Mouse (Mus musculus) midbrain, embryonic 13.5 days (tissue): ENCODE measurements around the gene Crabp2. TPM values are rescaled to one million over a fixed set of nuclear protein-coding genes. Genes with fewer than 3 reads are reported as not detected.

Experiments
- ATAC-seq: fragments of 200-750 bp; cut with Nextera tagmentation; 2 replicates; pipeline ENCODE4 v1.8.0; 2017; ENCODE audit warnings: mild to moderate bottlenecking, moderate TSS enrichment, moderate library complexity
- H3K27ac ChIP-seq: fragments of 300-500 bp; sonication (generic); 2 replicates; pipeline ENCODE4 v1.5.1; 2015; ENCODE audit warnings: inconsistent platforms, mild to moderate bottlenecking, moderate library complexity
- H3K27me3 ChIP-seq: fragments of 300-500 bp; sonication (generic); 2 replicates; pipeline ENCODE4 v1.6.1; 2015; ENCODE audit warnings: mild to moderate bottlenecking, inconsistent platforms
- H3K36me3 ChIP-seq: fragments of 300-500 bp; sonication (generic); 2 replicates; pipeline ENCODE4 v1.6.1; 2015; ENCODE audit warnings: mild to moderate bottlenecking, inconsistent platforms
- H3K4me1 ChIP-seq: fragments of 300-500 bp; sonication (generic); replicated peaks from 2 replicates; pipeline ENCODE4 v1.6.1; 2015; ENCODE audit warnings: inconsistent platforms
- H3K4me2 ChIP-seq: fragments of 300-500 bp; sonication (generic); replicated peaks from 2 replicates; pipeline ENCODE4 v1.6.1; 2015; ENCODE audit warnings: moderate library complexity, mild to moderate bottlenecking, inconsistent platforms
- H3K4me3 ChIP-seq: fragments of 300-500 bp; sonication (generic); replicated peaks from 2 replicates; pipeline ENCODE4 v1.5.1; 2015; ENCODE audit warnings: mild to moderate bottlenecking, inconsistent platforms
- H3K9ac ChIP-seq: fragments of 300-500 bp; sonication (generic); replicated peaks from 2 replicates; pipeline ENCODE4 v1.6.1; 2015; ENCODE audit warnings: mild to moderate bottlenecking, inconsistent platforms
- H3K9me3 ChIP-seq: fragments of 300-500 bp; sonication (generic); 2 replicates; pipeline ENCODE4 v1.6.1; 2016; ENCODE audit warnings: mild to moderate bottlenecking, inconsistent platforms
- WGBS: fragments of 180-500 bp; shearing (Covaris S2); methylation state at CpG from one replicate; pipeline ENCODE4 v1.1.7; 2015; 5-methylcytosine and 5-hydroxymethylcytosine counted together
- polyA plus RNA-seq: library from polyadenylated mRNA; unstranded; fragments of >200 nt; fragmentation: Nextera tagmentation; extraction: Ambion mirVana; gene quantifications from 2 replicates; pipeline ENCODE4 v1.2.1, GENCODE M21; 2015

Gene Crabp2
- polyA plus RNA-seq, 1 experiment from 2014 or later, result 129 TPM

DNA sequence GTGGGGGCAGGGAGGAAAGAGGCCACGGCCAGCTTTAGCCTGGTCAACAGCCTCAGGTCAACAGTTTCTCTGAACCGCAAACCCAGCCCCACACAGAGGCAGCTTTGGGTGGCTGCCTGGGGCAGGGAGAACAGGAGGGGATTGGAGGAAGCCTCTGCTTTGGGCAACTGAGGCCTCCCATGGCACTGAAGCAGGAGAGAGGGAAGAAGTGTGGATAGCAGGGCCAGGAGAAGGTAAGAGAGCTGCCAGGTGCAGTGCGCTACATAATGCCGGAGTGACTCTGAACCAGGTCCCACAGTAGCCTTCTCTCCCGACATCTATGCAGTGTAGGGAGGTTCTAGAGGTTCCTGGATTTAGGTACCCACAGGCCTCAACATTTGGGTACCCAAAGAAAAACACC lies 32.3 kb downstream of the Crabp2 start:
- Histone ChIP-seq H3K4me2 (no peak overlapping the region), H3K9ac (no peak overlapping the region), H3K27ac (peak overlapping the region; percentile 61), H3K9me3 (no peaks in the 10 kb centered on the region), H3K4me1 (peaks cover 64% of the 10 kb centered on the region), H3K4me3 (no peak overlapping the region), H3K27me3 (no peaks in the 10 kb centered on the region), H3K36me3 (peaks cover 23% of the 10 kb centered on the region)
- ATAC-seq, result no peak
- WGBS, result 57% methylated on average over 5 of the region's 5 CpGs

DNA sequence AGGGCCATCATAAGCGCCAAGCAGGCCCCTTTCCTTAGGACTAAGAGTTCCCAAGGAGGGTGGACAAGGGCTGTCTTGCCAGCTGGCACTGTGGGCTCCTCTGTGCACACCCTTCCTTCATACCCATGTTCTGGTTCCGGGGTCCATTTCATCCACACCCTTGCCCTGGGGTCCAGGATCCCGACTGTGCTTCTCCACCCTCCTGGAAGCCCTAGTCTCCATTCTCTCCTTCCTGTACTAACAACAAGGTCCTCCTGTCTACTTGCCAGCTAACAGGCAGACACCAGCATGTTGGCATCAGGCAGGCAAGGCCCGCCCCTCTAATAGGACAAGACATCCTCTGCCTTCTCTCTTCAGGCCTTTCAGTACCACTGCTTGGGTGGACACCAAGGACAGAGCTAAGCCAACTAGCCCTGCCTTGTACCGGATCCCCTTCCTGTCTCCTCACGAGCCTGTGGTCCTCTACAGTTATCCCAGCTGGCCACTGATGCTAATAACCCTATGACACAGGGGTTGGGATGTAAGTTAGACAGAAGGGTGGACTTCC lies 32.8 kb downstream of the Crabp2 start:
- 87% methylated on average over 6 of the region's 6 CpGs for WGBS
- peak overlapping the region; percentile 61; the same call in 1 of the 2 replicates for H3K27ac ChIP-seq
- ATAC-seq, result no peak
- no peaks in the 10 kb centered on the region for H3K9me3 ChIP-seq
- peaks cover 70% of the 10 kb centered on the region for H3K4me1 ChIP-seq
- peaks cover 18% of the 10 kb centered on the region for H3K36me3 ChIP-seq
- no peak overlapping the region for H3K9ac ChIP-seq
- H3K27me3 ChIP-seq, result no peaks in the 10 kb centered on the region
- no peak overlapping the region for H3K4me2 ChIP-seq
- H3K4me3 ChIP-seq, result no peak overlapping the region

DNA sequence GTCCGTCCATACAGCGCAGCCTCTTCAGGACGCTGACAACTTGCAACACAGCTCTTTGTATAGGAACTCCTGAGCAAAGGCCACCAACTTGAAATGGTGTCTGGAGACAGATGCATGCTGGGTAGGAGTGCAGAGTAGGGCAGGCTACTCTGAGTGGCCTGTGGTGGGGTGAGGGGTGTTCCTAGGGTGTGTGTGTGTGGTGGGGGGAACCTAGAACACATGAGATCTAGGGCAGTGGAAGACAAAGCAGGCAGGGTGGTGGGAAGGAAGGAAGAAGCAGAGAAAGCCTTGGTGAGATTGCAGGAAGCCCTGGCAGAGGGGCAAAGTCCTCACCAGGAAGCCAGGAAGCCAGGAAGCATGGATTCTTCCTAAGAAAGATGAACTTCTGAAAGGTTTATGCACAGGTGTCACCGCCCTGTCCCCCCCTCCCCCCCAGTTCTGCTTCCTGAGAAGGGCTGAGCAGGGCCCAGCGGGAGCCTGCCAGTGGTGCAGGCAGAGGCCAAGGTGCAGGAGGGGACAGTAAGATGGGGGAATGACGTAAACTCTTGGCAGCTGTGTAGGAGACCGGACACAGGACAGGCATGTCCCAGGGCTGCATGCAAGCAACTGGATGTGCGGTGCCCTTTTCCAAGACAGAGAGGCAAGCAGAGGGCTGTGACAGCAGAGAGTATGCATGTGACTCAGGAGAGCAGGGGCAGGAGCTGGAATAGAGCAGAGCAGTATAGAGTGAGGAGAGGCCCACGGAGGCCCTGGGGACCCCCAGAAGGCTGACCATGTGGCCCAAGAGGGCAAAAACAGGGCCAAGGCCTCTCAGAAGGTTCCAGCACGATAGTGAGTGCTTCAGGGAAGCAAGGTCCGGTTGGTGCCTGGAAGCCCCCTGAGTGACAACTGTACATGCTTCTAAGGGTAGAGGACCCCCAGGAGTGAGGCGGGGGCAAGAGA lies 33.7 kb downstream of the Crabp2 start:
- peaks cover 78% of the 10 kb centered on the region for H3K4me1 ChIP-seq
- H3K27me3 ChIP-seq, result no peaks in the 10 kb centered on the region
- peaks cover 11% of the 10 kb centered on the region for H3K36me3 ChIP-seq
- WGBS, result 28% methylated on average over 12 of the region's 12 CpGs
- peak overlapping the region; percentile 39; the same call in 1 of the 2 replicates for H3K9ac ChIP-seq
- peak overlapping the region; percentile 61 for H3K27ac ChIP-seq
- 0 out of 2 replicates have a peak, but pooled peaks have one; percentile 11 for ATAC-seq
- peak overlapping the region; percentile 37 for H3K4me2 ChIP-seq
- H3K4me3 ChIP-seq, result no peak overlapping the region
- H3K9me3 ChIP-seq, result no peaks in the 10 kb centered on the region

DNA sequence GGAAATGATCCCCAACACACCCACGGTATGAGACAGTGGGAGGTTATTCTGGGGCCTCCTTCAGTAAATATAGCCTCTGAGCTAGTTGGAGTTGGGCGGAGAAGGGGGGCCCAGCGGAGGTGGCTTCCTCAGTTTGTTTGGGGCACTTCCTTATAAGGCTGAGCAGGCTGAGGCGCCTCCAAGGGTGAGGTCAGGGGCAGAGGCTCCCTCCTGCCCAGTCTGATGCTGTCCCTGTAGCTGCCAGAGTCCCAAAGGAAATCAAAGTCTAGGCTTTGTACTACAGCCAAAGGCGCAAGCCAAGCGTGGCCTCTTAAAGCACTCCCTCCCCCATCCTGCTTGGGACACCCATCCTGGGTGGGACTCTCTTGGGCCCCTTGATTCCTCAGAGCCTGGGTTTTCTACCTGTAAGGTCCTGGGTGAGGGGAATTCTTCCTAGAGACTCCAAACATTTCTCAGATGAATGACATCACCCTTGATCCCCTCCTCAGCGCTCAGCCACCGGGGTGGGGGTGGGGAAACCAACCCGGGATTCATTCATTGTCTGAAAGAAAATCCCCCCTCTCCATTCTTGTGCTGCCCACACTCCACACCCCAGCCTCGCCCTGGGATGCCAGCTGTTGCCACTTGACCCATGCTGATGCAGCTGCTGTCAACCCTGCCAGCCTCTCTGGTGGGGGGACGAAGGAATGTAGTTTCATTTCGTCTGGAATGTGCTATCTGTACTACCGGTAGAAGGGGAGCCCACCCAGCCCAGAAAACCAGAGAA lies 34.6 kb downstream of the Crabp2 start:
- Histone ChIP-seq H3K9ac (peak overlapping the region; percentile 39), H3K27ac (peak overlapping the region; percentile 61), H3K27me3 (no peaks in the 10 kb centered on the region), H3K9me3 (no peaks in the 10 kb centered on the region), H3K4me1 (peaks cover 86% of the 10 kb centered on the region), H3K36me3 (peaks cover 5% of the 10 kb centered on the region; the same call in 1 of the 2 replicates), H3K4me3 (no peak overlapping the region), H3K4me2 (peak overlapping the region; percentile 37)
- ATAC-seq, result peak; percentile 32
- under 1% methylated on average over 13 of the region's 13 CpGs for WGBS

DNA sequence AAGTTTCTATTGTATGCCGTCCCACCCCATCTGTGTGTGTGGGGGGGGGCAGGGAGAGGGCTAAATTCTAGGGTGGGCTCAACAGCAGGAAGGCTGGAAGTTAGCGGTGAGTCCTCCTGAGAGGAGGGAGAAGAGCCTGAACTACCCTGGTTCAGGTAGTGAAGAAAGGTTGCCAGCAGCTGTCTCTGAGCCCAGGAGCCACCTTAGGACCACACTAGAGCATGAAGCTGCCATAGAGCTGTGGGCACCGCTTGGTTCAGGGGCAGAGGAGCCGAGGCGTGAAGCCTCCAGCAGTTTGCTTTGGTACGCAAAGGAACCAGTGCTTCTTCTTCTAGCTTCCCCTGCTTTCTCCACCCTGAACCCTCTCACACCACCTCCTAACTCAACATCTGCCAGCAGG lies 35.2 kb downstream of the Crabp2 start:
- H3K4me1 ChIP-seq, result peaks cover 92% of the 10 kb centered on the region
- no peaks in the 10 kb centered on the region for H3K9me3 ChIP-seq
- H3K36me3 ChIP-seq, result no peaks in the 10 kb centered on the region; the same call in 1 of the 2 replicates
- peak overlapping the region; percentile 37 for H3K4me2 ChIP-seq
- 43% methylated on average over 6 of the region's 6 CpGs for WGBS
- no peak overlapping the region for H3K9ac ChIP-seq
- H3K4me3 ChIP-seq, result no peak overlapping the region
- H3K27me3 ChIP-seq, result peaks cover 3% of the 10 kb centered on the region; the same call in 1 of the 2 replicates
- peak overlapping the region; percentile 61 for H3K27ac ChIP-seq
- no peak for ATAC-seq

DNA sequence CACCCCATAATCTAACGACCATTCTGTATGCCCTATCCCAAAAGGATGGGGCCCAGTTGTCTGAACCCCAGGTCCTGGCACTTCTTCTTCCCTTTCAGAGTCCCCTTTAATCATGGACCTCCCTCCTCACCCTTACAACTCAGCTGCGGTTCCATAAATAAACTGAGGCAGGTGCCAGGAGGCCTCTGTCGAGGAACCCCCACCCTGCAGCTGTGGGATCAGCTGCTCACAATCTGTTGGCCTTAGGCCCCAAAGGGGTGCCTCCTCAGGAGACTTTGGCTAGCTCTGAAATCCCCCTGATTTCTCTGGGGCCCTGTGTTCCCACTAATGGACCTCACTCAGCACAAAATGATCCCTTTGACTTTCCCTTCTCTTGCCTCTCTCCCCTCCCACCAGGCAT lies 35.6 kb downstream of the Crabp2 start:
- no peak overlapping the region for H3K4me3 ChIP-seq
- no peak overlapping the region for H3K27ac ChIP-seq
- no peak overlapping the region for H3K9ac ChIP-seq
- peaks cover 7% of the 10 kb centered on the region for H3K27me3 ChIP-seq
- no peaks in the 10 kb centered on the region; the same call in 1 of the 2 replicates for H3K36me3 ChIP-seq
- H3K4me1 ChIP-seq, result peaks cover 92% of the 10 kb centered on the region
- no peak for ATAC-seq
- no peak overlapping the region for H3K4me2 ChIP-seq
- no peaks in the 10 kb centered on the region for H3K9me3 ChIP-seq
- 36% methylated on average over 3 of the region's 3 CpGs for WGBS

DNA sequence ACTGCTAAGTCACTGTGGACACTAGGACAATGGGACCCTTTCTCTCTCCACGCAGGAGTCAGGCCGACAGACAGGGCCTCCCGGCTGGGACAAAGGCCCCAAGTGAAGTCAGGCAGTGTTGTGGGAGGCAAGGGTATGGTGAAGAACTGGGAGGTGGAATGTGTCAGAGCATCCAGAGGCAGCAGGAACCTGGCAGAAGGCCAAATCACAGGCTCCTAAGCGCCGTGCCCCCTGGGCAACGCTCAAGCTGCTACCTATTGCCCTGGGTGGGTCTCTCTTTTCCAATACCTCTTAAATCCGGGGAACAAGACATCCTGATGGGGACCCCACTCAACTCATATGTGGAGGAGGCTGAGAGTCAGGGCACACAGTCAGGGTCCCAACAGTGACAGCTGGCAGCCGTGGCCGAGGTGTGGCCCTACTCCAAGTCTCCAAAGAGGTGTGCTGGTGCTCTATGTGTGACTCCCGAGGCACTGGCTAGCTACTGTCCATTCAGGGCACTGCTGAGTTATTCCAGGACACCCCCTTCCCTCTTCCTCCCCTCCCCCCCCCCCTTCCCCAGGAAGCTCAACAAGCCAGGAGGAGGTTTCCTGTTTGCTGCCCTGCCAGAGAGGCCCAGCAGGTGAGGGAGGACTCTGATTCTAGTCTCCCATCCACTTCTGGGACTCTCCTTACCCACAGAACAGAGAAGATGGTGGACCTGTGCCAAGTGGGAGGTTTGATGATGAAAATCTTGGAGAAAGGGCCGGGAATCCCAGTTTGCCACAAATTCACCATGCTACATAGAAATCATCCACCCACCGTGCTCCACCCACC lies 37.2 kb downstream of the Crabp2 start:
- Histone ChIP-seq H3K4me2 (peak overlapping the region; percentile 22), H3K27ac (peak overlapping the region; percentile 60; the same call in 1 of the 2 replicates), H3K27me3 (peaks cover 23% of the 10 kb centered on the region), H3K9ac (0 out of 2 replicates have a peak overlapping the region, but pooled peaks have one; percentile 5), H3K4me1 (peaks cover 77% of the 10 kb centered on the region), H3K9me3 (no peaks in the 10 kb centered on the region), H3K36me3 (no peaks in the 10 kb centered on the region), H3K4me3 (no peak overlapping the region)
- WGBS, result 29% methylated on average over 12 of the region's 12 CpGs
- ATAC-seq, result no peak

DNA sequence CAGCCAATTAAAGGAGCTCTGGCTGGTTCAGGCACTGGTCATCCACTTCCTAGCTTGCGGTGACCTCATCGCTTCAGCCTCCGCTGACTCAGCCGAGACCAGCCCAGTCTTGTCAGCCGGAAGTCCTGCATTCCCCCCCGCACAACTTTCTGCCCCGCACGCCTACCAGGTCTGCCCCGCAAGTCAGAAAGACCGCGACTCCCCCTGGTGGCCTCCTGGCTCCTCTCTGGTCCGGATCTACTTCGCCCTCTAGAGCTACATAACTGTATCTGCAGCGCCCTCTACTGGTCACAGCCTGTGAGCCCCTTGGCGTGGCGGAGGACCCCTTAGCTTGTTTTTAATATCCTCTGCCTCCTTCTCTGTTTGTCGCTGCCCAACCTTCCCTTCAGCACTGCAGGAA lies 38.4 kb downstream of the Crabp2 start:
- WGBS, result under 1% methylated on average over 17 of the region's 17 CpGs
- H3K9me3 ChIP-seq, result no peaks in the 10 kb centered on the region
- H3K27ac ChIP-seq, result peak overlapping the region; percentile 63
- no peak overlapping the region; the same call in 1 of the 2 replicates for H3K9ac ChIP-seq
- H3K27me3 ChIP-seq, result peaks cover 32% of the 10 kb centered on the region
- ATAC-seq, result peak; percentile 82
- H3K4me1 ChIP-seq, result peaks cover 66% of the 10 kb centered on the region
- H3K36me3 ChIP-seq, result no peaks in the 10 kb centered on the region
- peak overlapping the region; percentile 37 for H3K4me3 ChIP-seq
- H3K4me2 ChIP-seq, result peak overlapping the region; percentile 60

DNA sequence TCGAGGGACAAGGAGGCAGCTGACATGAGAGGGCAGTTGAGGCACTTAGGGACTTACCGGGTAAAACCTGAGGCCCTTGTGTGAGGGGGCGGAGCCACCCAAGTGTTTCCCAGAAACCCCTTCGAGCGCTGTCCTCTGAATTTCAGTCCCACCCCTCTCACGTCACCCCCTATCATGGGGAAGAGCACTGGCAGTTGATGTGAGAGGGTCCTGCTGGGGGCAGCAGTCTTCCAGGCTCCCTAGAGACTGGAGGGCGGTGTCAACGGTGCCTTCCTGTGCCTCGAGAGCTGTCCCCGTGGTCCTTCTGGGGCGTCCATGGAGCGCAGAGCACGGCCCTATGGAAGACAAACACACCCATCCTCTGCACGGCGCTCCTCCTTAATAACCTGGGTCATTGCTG lies 39.2 kb downstream of the Crabp2 start:
- H3K9ac ChIP-seq, result peak overlapping the region; percentile 57
- H3K27me3 ChIP-seq, result peaks cover 36% of the 10 kb centered on the region
- H3K27ac ChIP-seq, result peak overlapping the region; percentile 63
- peak overlapping the region; percentile 60 for H3K4me2 ChIP-seq
- H3K4me1 ChIP-seq, result peaks cover 59% of the 10 kb centered on the region
- H3K4me3 ChIP-seq, result peak overlapping the region; percentile 37
- no peaks in the 10 kb centered on the region for H3K36me3 ChIP-seq
- ATAC-seq, result peak; percentile 65
- WGBS, result under 1% methylated on average over 15 of the region's 15 CpGs
- no peaks in the 10 kb centered on the region for H3K9me3 ChIP-seq

DNA sequence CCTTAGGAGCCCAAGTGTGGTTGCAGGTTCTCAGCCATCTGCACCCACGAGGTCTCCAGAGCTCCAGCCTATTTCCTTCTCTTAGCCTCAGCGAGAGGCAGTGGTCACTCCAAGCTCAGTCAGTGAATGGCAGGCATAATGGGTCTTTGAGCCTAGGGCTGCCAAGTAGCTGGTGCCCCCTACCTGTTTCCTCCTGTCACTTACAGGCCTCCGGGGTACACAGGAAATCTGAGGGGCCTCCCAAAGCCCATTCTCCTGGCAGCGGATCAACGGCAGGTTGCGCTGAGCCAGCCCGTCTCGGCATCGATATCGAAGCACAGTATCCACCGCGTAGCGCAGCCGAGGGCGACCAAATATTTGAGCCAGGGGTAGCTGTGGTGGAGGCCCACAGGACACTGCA lies 39.6 kb downstream of the Crabp2 start:
- 3% methylated on average over 15 of the region's 15 CpGs for WGBS
- H3K4me3 ChIP-seq, result peak overlapping the region; percentile 37
- H3K4me1 ChIP-seq, result peaks cover 54% of the 10 kb centered on the region
- H3K9ac ChIP-seq, result peak overlapping the region; percentile 57
- ATAC-seq, result peak; percentile 5
- no peaks in the 10 kb centered on the region for H3K9me3 ChIP-seq
- peaks cover 40% of the 10 kb centered on the region for H3K27me3 ChIP-seq
- H3K4me2 ChIP-seq, result peak overlapping the region; percentile 60
- H3K27ac ChIP-seq, result peak overlapping the region; percentile 63; the same call in 1 of the 2 replicates
- no peaks in the 10 kb centered on the region for H3K36me3 ChIP-seq

DNA sequence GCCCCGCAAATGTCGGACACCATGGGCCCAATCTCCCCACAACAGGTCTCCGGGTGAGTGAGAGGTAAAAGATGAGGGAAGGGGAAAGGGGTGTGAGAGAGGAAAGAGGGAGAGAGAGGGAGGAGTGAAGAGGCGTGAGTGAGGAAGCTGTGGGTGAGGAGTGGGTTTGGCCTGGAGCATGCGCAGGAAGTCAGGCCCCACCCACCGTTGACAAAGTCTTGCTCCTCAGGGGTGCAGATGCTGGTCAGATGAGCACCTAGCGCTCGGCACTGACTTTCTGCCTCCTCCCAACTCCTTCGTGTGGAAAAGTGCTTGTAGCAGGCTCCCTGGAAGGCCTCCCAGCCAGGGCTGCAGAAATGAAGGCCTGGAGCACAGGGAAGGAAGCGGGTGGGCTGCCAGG lies 41.5 kb downstream of the Crabp2 start:
- Histone ChIP-seq H3K9ac (no peak overlapping the region), H3K36me3 (no peaks in the 10 kb centered on the region), H3K27ac (no peak overlapping the region), H3K4me1 (peaks cover 36% of the 10 kb centered on the region), H3K27me3 (peaks cover 59% of the 10 kb centered on the region), H3K4me3 (no peak overlapping the region), H3K9me3 (no peaks in the 10 kb centered on the region), H3K4me2 (no peak overlapping the region)
- 39% methylated on average over 10 of the region's 10 CpGs for WGBS
- no peak for ATAC-seq
